Mouse (Mus musculus): Measurements from ENCODE around the gene Vmn2r2.

Vmn2r2 gene

DNA sequence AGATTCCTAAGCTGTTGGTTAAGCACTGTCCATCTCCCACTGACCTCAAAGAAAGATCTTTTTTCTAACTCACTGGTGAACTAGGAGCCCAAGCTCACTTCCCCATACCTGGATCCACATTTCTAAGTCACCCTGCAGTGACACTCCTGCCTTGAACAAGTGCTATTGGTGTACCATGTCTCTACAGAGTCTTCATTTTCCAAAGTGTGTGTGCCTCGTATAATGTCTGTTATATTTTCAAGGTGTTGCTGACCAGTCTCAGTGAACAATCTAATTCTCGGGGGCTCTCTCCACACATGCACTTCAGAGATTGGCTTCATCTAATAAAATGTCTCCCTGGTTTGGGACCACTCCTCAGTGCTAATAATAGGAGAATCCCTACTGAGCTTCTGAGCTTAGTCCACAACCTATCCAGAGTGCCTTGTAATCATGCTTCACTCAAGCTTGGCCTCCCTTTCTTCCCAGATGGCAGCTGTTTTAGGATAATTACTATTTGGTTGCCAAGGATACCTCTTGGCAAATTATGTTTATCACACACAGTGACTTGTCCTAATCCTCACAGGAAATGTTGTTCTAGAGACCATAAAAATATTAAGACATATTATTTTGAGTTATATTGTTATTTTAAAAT, at the start of gene Vmn2r2:
Gene Vmn2r2 (minus strand): TSS at position 51 of the 631 bp plus-strand sequence.
- DNase-seq, result no peak

DNA sequence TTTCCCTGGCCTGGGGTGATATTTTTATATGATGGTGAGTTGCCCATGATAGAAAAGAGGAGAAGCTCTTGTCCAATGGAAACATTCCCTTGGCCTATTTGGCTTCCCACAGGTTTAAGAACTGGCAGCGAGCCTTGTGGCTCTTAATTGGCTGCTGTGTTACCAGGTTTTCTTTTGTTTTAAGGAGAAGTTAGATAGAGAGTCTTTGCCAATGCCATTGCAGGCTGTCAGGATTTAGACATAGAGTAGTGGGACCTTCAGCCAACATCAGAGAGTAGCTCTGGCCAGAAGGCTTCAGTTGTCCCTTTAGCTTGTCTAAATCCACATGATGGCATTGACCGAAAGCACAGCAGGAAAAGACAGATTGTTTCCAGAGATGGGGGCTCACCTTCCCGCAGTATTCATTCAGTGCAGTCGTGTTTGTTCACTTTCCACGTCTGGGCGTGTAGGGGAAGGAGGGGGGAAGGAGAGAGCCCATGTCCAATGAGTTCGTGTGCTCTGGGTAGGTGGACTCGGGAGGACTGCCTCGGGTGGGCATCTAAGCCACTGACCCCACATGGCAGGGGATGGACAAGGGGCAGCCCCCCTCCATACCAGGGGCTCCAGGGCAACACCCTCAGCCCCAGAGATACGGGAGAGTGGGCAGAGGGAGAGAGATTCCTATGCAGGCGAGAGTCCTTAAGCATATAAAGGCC, 28.2 kb downstream of the Vmn2r2 start:
- DNase-seq, result no peak

DNA sequence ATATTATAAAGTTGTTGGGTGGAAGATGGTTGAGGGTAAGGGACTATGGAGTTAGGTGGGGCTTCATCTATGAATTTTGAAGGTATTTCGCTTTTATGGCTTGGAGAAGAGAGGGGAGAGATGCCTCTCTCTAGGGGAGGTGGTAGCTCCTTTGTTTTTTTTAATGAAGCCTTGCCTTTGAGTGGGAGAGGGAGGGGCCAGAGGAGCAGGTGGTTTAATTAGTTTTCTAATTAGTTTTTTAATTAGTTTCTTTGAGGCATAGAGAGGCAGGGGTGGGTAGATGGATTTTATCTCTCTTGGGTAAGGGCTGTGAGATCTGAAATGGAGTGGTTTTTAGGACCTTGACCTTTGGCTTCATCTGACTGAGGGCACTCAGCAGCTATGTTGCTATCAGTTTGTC, 29.0 kb downstream of the Vmn2r2 start:
- DNase-seq, result no peak

GRCm38 (mm10) chr3:64081247-64081646, 60.5 kb downstream of the Vmn2r2 start, which contains the start of gene Vmn2r1:
TSS of gene Vmn2r1 (plus strand) at chr3:64081547.
- no peak for DNase-seq

Measured in thymus, postnatal 36 days (tissue).